Mouse (Mus musculus): ENCODE data around the gene Hivep3. TPM values are rescaled to one million over a fixed set of nuclear protein-coding genes. Genes with fewer than 3 reads are reported as not detected.

The Hivep3 gene
- polyA plus RNA-seq, 1 experiment: 0.54 TPM

DNA sequence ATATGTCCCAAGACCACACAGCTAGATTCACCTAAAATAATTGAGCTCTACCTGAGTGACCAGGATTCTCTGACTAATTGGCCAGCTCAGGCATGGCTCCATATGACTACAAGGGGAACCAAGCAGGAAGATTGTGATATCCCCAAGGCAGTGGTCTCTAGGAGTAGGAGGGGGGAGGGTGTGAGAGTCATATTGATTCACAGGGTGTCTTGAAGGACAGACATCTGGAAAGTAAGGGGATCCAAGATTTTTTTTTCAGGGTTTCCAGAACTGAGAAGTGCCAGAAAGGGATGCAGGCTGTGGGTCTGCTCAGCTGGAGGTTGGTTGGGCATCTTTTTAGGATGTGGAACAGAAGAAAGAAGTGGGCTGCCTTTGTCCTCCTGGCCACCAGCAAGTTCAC is 191.5 kb downstream of the Hivep3 start:
- Histone ChIP-seq H3K4me2 (ENCODE audit: low read depth) (no peak overlapping the region), H3K27me3 (ENCODE audit: control insufficient read depth, insufficient read depth, insufficient read length) (no peaks in the 10 kb centered on the region), H3K36me3 (ENCODE audit: control insufficient read depth, insufficient read depth) (no peaks in the 10 kb centered on the region), H3K4me3 (no peak overlapping the region), H3ac (ENCODE audit: control insufficient read depth, insufficient read length) (no peak overlapping the region), H3K79me2 (ENCODE audit: control insufficient read depth, insufficient read depth) (no peaks in the 10 kb centered on the region)
- TF ChIP-seq TCF12 (IDR thresholded peaks at IDR 0.05; ENCODE audit: insufficient read depth, poor library complexity, severe bottlenecking): no peak
- no peak for TF ChIP-seq MYOD1 (IDR thresholded peaks at IDR 0.05; ENCODE audit: control insufficient read depth in 1 of 3, insufficient read length in 2 of 3, low read depth in 2 of 3)
- TF ChIP-seq CEBPB (IDR thresholded peaks at IDR 0.05; ENCODE audit: insufficient read depth, poor library complexity, severe bottlenecking): no peak
- no peak for TF ChIP-seq SRF (IDR thresholded peaks at IDR 0.05; ENCODE audit: control insufficient read depth, insufficient read length, low read depth)
- no peak for TF ChIP-seq MYOG (IDR thresholded peaks at IDR 0.05; ENCODE audit: control insufficient read depth in 1 of 3, insufficient read depth in 1 of 3, insufficient read length in 2 of 3, low read depth in 2 of 3)
- TF ChIP-seq REST (IDR thresholded peaks at IDR 0.05; ENCODE audit: insufficient read depth, insufficient read length): no peak
- TF ChIP-seq USF1 (IDR thresholded peaks at IDR 0.05; ENCODE audit: low read depth): no peak
- TF ChIP-seq POLR2A (IDR thresholded peaks at IDR 0.05; ENCODE audit: insufficient read length, low read depth): no peak

DNA sequence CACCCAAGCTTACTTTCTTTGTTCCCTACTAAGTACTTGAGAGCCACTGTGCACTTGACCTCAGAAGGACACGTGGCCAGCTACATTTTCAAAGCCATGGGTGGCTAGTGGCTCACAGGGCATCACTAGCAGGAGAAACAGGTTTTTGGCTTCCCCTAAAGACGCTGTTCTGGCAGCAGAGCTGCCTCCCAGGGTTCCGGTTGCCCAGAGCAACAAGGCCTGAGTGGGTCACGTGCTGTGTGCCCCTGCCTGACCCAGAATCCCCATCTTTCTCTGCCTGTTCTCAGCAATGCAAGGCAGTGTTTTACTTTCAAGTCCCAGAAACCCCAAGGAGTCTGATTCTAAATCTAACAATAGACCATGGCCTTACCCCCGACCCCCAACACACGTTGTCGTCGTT is 198.3 kb downstream of the Hivep3 start:
- no peak for TF ChIP-seq MAX (IDR thresholded peaks at IDR 0.05; ENCODE audit: low read depth)
- TF ChIP-seq CEBPB (IDR thresholded peaks at IDR 0.05; ENCODE audit: insufficient read depth, poor library complexity, severe bottlenecking): no peak
- TF ChIP-seq POLR2AphosphoS2 (IDR thresholded peaks at IDR 0.05; ENCODE audit: insufficient read length, low read depth): no peak
- no peak for TF ChIP-seq E2F4 (IDR thresholded peaks at IDR 0.05; ENCODE audit: insufficient read depth)
- no peak for TF ChIP-seq USF1 (IDR thresholded peaks at IDR 0.05; ENCODE audit: low read depth)
- no peak for TF ChIP-seq SRF (IDR thresholded peaks at IDR 0.05; ENCODE audit: control insufficient read depth, insufficient read length, low read depth)
- no peak for TF ChIP-seq TCF3 (IDR thresholded peaks at IDR 0.05; ENCODE audit: insufficient read length, low read depth)
- TF ChIP-seq MYOD1 (IDR thresholded peaks at IDR 0.05; ENCODE audit: control insufficient read depth in 1 of 3, insufficient read length in 2 of 3, low read depth in 2 of 3): no peak
- no peak for TF ChIP-seq POLR2A (IDR thresholded peaks at IDR 0.05; ENCODE audit: insufficient read length, low read depth)
- no peak for TF ChIP-seq TCF12 (IDR thresholded peaks at IDR 0.05; ENCODE audit: insufficient read depth, poor library complexity, severe bottlenecking)
- TF ChIP-seq MYOG (IDR thresholded peaks at IDR 0.05; ENCODE audit: control insufficient read depth in 1 of 3, insufficient read depth in 1 of 3, insufficient read length in 2 of 3, low read depth in 2 of 3): no peak
- no peak for TF ChIP-seq REST (IDR thresholded peaks at IDR 0.05; ENCODE audit: insufficient read depth, insufficient read length)

DNA sequence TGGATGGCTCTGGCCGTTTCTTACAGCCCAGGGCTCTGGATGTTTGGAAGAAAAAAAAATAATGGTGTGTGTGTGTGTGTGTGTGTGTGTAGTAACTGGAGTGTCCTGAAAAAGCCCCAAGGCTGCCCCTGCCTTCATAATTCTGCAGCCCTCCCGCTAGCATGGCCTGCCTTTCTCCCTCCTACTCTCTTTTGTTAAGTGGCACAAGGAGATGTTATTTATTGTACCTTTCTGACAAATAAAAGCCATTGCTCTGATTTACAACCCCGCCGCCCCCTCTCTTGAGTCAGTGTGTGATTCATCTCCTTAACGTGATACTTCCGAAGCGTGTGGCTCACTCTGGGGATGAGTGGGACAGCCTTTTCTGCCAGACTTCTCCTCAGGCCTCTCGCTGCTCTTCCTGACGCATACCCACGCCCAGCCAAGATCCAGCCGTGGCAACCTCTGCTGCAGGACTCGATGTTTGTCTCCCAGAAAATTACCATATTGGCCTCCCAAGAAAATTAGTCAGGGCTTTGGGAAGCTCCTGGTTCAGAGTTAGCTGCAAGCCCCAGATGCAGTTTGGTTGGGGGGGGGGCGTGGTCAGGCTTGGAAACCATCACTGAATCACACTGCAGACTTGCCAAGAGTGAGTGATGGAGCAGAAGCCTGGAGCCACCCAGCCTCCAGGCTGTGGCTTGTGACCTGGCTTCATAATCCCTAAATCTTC is 199.1 kb downstream of the Hivep3 start:
- TF ChIP-seq MYOD1 (IDR thresholded peaks at IDR 0.05; ENCODE audit: control insufficient read depth in 1 of 3, insufficient read length in 2 of 3, low read depth in 2 of 3) (peak in 1 of 3 experiments; percentile 8), TCF12 (IDR thresholded peaks at IDR 0.05; ENCODE audit: insufficient read depth, poor library complexity, severe bottlenecking) (no peak), MYOG (IDR thresholded peaks at IDR 0.05; ENCODE audit: control insufficient read depth in 1 of 3, insufficient read depth in 1 of 3, insufficient read length in 2 of 3, low read depth in 2 of 3) (no peak), TCF3 (IDR thresholded peaks at IDR 0.05; ENCODE audit: insufficient read length, low read depth) (no peak)
- Histone ChIP-seq H3K79me2 (ENCODE audit: control insufficient read depth, insufficient read depth) (no peaks in the 10 kb centered on the region), H3K4me3 (no peak overlapping the region), H3K36me3 (ENCODE audit: control insufficient read depth, insufficient read depth) (no peaks in the 10 kb centered on the region), H3K27me3 (ENCODE audit: control insufficient read depth, insufficient read depth, insufficient read length) (no peaks in the 10 kb centered on the region), H3ac (ENCODE audit: control insufficient read depth, insufficient read length) (no peak overlapping the region), H3K4me2 (ENCODE audit: low read depth) (peak overlapping the region; percentile 67)

More for the DNA sequence above, 198.3 kb downstream of the Hivep3 start:
- Histone ChIP-seq H3K36me3 (ENCODE audit: control insufficient read depth, insufficient read depth) (no peaks in the 10 kb centered on the region), H3K27me3 (ENCODE audit: control insufficient read depth, insufficient read depth, insufficient read length) (no peaks in the 10 kb centered on the region), H3K4me2 (ENCODE audit: low read depth) (peak overlapping the region; percentile 67), H3ac (ENCODE audit: control insufficient read depth, insufficient read length) (no peak overlapping the region), H3K4me3 (no peak overlapping the region), H3K79me2 (ENCODE audit: control insufficient read depth, insufficient read depth) (no peaks in the 10 kb centered on the region)

DNA sequence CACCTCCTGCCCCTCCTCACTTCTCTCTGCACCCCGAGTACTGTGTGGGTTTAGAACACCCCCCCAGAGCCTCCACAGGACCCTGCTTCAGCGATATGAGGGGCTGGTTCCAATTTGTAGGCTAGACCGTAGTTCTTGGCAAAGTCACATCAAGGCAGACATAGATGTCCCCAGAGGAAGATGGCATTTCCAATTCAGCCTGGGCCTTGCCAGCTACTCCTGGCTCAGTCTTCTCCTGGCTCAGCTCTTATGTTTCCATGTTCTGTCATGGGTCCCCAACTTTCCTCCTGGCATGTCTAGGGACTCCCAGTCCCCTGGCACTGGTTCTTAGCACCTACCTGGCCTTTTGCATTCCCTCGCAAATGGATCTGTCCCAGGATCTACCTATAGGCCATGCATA is 201.3 kb downstream of the Hivep3 start:
- no peak overlapping the region for H3K4me3 ChIP-seq
- H3K79me2 ChIP-seq (ENCODE audit: control insufficient read depth, insufficient read depth): no peaks in the 10 kb centered on the region
- H3K36me3 ChIP-seq (ENCODE audit: control insufficient read depth, insufficient read depth): no peaks in the 10 kb centered on the region
- no peaks in the 10 kb centered on the region for H3K27me3 ChIP-seq (ENCODE audit: control insufficient read depth, insufficient read depth, insufficient read length)
- no peak overlapping the region for H3K4me2 ChIP-seq (ENCODE audit: low read depth)
- no peak for TF ChIP-seq TCF3 (IDR thresholded peaks at IDR 0.05; ENCODE audit: insufficient read length, low read depth)
- H3ac ChIP-seq (ENCODE audit: control insufficient read depth, insufficient read length): no peak overlapping the region

DNA sequence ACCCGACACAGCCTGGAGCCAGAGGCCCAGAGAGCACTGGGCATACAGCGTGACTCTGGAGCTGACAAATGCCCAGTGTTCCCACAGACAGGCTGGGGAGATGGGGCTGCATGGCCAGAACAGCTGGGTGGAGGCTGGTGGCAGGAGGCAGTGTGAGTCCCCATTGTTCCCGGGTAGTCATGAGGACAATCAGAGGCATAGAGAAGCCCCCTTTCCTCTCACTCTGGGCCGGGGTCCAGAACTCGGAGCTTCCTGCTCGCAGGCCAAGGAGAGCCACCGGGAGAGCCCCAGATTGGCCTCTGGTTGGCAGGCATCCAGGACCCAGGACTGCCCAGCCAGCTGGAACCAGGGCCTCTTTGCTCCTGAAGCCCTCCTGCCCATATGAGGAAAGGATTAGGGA is 204.3 kb downstream of the Hivep3 start:
- Histone ChIP-seq H3K36me3 (ENCODE audit: control insufficient read depth, insufficient read depth) (no peaks in the 10 kb centered on the region), H3K4me2 (ENCODE audit: low read depth) (no peak overlapping the region), H3K27me3 (ENCODE audit: control insufficient read depth, insufficient read depth, insufficient read length) (no peaks in the 10 kb centered on the region), H3K79me2 (ENCODE audit: control insufficient read depth, insufficient read depth) (no peaks in the 10 kb centered on the region), H3ac (ENCODE audit: control insufficient read depth, insufficient read length) (no peak overlapping the region), H3K4me3 (no peak overlapping the region)
- no peak for TF ChIP-seq POLR2A (IDR thresholded peaks at IDR 0.05; ENCODE audit: insufficient read length, low read depth)
- no peak for TF ChIP-seq E2F4 (IDR thresholded peaks at IDR 0.05; ENCODE audit: insufficient read depth)
- no peak for TF ChIP-seq CEBPB (IDR thresholded peaks at IDR 0.05; ENCODE audit: insufficient read depth, poor library complexity, severe bottlenecking)

All from myocyte (in vitro differentiated cells).